Mouse (Mus musculus): ENCODE data around the gene Fndc11. TPM values are rescaled to one million over a fixed set of nuclear protein-coding genes. Genes with fewer than 3 reads are reported as not detected.
"Not testable (repeated sequence)": the region's sequence is repeated elsewhere in the genome, so short reads cannot be mapped to it uniquely, and the experiment has no call there.

The Fndc11 gene
- total RNA-seq (2021) = under 1 TPM in 1 of 2 experiments, not detected in 1; 0.27 TPM
- long read RNA-seq, experiment 1 = 0 reads
- long read RNA-seq, experiment 2 = 0 reads

DNA sequence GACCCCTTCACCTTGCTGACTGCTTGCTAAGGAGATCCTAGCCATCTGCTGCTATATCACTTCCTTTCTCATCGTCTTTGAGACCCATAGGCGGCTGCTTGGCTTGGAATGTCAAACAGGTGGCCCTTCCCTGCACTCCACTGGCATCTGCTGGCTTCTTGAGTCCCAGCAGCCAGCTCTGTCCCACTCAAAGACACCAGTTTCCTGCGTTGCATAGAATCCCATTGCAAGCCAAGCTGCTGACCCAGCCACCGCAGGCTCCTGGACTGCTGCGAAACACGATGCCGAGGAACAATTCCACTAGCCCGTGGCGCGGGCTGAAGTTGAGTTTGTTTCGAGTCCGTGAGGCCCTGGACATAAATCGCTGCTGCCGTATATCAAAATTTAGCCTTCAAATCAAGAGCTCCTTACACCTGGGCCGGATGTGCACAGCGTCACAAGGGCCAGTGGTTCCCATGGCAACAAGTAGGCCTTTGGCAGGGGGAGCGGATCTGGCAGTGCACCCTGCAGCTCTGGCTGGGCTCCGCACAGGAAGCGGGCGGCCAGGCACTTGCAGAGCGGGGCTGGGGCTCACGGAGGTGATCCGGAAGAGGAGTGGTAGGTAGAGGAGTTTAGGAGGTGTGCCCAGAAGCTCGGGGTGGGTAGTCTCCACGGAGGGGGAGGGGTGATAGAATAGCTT, at the start of gene Fndc11:
Fndc11 (plus strand) TSS at position 476 of the 679 bp plus-strand sequence.
- DNase-seq (ENCODE audit: low spot score in 2 of 2) = peak; percentile 61 to 63

DNA sequence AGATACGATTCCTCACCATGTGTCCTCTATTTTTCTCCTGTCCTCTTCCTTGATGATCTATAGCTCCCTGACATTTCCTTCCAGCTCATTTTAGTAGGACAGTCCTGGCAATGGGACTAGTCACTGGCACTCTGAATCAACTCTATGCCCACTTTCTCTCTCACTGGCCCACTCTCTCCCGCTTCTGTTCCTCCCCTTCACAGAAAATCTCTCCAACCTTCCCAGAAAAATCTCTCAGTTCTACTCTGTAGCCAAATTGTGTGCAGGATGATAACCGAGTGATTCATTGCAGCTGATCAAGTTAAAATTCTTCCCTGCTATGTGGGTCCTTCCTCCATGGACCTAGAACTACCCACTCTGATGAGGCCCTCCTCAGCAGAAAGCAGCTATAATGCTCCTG, 45.2 kb upstream of the Fndc11 start:
- no peak for DNase-seq (ENCODE audit: low spot score in 2 of 2)

DNA sequence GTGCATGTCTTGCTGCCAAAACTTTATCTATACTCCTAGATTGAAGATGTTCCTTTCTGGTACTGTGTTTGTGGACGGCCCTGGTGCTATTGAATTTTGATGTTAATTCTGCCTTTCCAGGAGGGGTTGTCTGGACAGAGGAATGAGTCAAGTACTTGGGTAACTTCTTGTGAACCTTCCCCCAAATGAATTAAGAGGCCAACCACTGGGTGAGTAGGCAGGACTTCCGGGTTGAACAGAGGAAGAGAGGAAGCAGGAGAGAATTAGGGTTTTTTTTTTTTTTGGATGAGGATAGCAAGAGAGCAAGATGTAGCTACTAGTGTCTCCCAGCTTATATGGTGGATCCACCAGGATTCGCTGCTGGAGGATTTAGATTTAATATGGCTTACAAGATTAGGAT, 41.8 kb upstream of the Fndc11 start:
- no peak for DNase-seq (ENCODE audit: low spot score in 2 of 2)

DNA sequence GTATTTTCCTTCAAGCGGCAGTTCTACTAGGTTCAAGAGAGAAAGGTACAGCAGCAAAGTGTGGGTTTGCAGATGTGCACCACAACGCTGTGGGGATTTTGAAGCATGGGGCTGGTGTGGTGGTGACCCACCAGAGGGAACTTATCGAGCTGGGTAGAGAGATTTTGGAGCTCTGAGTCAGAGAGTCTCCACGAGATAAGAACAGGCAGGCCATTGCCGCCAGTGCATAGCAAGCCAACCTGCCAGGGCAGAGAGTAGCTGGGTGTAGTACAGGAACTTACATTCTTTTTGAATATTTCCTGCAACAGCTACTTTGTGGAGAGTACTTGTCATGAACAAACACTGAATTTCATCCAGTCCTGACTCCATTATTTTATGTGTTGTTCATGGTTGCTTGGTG, 41.3 kb upstream of the Fndc11 start:
- DNase-seq (ENCODE audit: low spot score in 2 of 2) = no peak

DNA sequence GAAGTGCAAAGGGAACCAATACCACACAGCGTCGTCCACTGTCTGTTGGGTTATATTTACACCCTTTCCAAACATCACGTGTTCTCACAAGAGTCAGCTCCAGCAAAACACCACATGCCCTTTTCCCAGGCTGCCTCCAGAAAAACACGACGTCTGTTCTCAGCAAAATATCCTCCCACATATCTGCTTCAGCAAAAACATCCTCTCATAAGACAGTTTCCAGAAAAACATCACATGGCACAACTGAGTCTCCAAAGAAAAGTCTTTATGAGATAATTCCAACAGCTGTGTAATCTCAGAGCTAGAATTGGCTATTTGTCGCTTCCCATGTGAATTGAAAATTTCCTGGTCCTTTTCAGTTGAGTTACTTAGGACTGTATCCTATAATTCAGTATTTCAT, 38.9 kb upstream of the Fndc11 start:
- DNase-seq (ENCODE audit: low spot score in 2 of 2) = no peak

DNA sequence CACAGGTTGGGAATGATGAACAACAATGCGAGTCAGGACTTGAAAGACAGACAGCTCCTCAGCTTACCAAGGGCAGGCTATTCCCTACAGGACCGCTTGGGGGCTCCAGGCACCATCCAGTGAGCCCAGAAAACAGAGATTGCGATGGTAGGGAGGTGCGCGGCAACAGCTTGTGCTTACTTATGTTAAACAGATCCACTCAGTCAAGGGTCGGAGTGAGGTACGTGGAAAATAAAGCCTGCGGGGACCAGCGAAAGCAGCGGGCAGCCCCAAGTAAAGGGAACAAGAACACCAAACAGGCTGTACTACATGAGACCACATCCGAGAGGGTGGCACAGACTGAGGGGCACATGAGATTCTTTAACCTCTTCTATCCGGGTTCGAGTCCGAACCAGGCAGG, 33.2 kb upstream of the Fndc11 start:
- DNase-seq (ENCODE audit: low spot score in 2 of 2) = peak; percentile 74 to 78

DNA sequence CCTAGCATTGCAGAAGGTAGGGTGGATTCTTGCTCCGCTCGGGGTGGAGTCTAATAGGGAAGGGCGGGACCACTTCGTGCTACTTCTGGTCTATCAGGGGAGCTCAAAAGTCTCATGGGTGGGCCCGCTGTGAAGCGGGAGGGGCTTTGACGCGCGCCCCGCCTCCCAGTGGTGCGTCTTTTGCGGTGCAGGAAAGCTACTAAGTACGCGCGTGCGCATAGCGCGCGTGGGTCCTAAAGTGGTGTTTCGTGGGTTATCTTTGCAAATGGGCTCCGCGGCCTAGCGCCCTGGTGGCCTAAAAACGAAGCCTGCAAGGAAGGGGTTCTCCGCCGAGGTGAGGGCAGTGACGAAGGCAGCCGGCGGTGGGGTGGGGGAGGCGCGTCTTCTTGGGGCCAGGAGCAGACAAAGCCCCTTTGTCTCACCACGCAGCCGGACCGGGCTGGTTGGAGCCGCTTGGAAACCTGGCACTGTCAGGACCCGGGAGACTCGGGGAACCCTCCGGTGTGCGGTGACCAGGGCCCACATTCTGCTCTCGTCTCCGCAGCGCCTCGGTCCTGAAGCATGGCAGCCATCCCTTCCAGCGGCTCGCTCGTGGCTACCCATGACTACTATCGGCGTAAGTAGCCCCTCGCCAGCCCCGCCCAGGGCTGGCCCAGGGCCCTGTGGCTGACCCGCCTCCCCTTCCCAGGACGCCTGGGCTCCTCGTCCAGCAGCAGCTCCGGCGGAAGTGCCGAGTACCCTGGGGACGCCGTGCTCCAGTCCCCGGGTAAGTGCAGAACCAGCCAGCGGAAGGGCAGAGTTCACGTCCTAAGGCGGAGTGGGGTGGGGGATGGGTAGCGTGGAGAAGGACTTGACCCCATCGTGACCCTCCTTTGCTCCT, 32.5 kb upstream of the Fndc11 start, which contains the start of gene Ppdpf:
Ppdpf (plus strand) TSS at position 127 of the 880 bp plus-strand sequence.
- DNase-seq (ENCODE audit: low spot score in 2 of 2) = peak; percentile 84 to 85

DNA sequence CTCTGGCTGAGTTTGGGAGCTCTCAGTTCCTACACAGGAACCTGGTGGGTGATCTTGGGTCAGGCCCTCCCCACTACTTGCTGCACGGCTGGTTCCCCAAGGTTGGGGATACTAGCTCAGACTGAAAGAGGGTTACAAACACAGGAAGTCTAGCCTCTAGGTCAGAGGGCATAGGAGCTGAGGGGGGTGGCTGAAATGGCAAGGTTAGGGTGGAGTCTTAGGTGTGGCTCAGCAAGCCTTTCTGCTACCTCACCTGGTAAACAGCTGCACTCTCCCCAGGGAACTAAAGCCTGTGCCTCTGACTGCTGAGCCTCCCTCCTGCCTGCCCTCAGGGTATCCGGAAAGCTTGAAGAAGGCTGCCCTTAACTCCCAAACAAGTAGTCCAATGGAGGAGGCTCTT, 31.1 kb upstream of the Fndc11 start:
- no peak for DNase-seq (ENCODE audit: low spot score in 2 of 2)

DNA sequence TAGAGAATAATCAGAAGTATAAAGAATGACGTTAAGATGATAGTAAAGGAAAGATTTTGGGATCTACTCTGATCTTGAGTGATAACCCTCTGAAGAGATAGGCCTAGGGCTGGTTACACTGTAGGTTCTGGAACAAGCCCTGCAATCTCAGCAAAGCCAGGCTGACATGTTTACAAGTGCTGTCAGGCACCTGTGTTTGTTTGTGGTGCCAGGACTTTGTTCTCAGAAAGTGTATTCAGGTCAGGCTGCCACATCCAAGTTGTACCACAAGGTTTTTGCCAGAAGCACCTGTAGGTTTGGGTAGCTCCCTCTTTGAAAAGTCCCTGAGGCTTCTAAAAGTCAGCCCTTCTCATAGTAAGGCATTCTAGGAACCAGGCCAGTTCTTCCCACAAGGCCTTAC, 30.5 kb upstream of the Fndc11 start:
- DNase-seq (ENCODE audit: low spot score in 2 of 2) = no peak

DNA sequence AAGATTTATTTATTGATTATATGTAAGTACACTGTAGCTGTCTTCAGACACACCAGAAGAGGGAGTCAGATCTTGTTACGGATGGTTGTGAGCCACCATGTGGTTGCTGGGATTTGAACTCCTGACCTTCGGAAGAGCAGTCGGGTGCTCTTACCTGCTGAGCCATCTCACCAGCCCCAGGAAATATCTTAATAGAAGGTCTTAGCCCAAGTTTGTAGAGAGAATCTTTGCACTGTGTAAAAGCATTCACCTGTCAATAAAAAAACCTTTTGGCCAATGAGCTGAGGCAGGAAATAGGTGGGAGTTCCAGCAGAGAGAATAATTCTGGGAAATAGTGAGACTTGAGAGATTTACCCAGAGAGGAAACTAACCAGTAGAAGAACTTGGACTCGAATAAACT, 28.4 kb upstream of the Fndc11 start:
- DNase-seq (ENCODE audit: low spot score in 2 of 2) = not testable (repeated sequence)

DNA sequence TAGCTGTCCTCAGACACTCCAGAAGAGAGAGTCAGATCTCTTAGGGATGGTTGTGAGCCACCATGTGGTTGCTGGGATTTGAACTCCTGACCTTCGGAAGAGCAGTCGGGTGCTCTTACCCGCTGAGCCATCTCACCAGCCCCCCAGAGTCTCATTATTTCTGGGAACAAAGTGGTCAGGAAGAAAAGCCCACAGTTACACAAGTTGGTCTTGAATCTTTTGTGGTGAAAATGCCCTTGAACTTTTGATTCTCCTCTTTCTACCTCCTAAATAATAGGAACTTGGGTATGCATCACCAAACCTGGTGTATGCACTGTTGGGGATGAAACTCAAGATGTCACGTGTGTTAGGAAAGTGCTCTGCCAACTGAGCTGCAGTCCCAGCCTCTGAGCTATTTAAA, 27.9 kb upstream of the Fndc11 start:
- no peak for DNase-seq (ENCODE audit: low spot score in 2 of 2)

DNA sequence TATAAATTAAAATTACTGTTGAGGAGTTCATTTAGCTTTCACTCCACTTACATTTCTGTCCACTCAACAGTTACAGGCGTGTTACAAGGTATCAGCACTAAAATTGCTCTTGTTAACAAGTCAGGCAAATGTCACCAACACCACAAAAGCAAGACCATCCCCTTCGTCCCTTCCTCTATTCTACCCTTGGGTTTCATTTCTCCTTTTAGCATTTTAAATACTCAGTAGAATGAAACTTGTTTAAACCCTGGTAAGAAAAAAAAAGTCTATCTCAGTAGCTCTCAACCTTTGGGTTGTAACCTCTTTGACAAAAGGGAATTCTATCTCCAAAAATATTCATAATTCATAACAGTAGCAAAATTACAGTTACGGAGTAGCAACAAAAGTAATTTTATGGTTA, 26.8 kb upstream of the Fndc11 start:
- DNase-seq (ENCODE audit: low spot score in 2 of 2) = no peak

DNA sequence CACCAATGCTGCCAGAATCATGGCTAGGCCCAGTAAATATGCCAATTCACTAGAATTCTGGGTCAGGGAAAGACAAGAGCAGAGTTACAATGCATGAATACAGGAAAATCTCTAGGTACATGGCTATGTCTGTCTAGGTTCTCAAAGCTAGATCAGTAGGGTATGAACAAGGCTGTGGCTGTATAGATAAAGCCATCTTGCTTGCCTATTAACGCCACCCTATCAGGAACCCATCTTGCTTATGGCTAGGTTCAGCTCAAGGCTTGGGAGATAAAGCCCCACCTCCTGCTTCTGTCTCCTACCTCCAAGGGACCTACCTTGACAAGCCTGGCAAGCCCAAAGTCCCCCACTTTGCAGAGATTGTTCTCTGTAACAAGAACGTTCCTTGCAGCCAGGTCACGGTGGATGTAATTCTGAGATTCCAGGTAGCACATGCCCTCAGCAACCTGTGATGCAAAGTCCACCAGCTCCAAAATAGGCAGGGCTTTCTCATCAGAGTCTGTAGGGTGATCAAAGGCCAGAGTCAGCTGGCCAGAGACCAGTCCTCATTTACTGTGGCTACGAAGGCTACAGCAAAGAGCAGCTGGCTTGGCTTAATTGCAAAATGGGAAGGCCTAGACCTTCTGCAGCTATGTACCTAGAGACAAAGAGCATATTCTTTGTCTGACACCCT, 23.0 kb upstream of the Fndc11 start:
- DNase-seq (ENCODE audit: low spot score in 2 of 2) = no peak

DNA sequence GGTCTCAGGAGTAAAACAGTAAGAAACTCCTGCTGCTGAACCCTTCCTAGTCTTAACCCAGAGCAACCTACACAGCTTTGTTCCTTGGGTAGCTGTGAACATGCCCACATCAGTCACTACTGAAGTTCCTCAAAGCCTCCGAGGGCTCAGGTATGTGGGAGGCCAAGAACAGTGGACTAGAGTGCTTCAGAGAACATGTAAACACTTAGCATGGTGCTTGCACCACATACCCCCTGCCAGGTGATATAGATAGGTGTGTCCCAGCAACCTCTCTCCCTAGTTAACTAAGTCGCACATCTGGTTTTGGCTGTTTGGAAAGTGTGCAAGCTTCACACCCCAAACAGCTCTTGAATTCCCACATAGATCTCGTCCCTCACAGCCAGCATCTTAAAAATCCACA, 18.2 kb upstream of the Fndc11 start:
- no peak for DNase-seq (ENCODE audit: low spot score in 2 of 2)

DNA sequence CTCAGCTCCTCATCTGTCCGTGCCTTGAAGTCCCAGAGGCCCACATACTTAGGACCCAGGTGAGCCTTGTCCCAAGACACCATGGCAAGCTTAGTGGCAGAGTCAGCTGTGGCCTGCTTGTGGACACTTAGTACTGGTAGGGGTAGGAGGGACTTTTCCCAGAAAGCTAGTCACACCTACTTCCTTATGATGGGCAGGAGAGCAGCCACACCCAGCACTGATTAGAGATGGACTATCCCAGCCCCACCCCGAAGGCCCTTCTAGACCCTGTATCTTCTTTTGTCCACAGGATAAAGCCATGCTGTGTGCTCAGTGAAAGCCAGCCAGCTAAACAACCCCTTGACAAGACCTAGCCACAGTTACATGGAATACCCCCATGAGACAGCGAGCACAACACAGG, 17.4 kb upstream of the Fndc11 start, which contains the start of gene Ptk6:
Ptk6 (minus strand) TSS at position 368 of the 400 bp plus-strand sequence.
- no peak for DNase-seq (ENCODE audit: low spot score in 2 of 2)

DNA sequence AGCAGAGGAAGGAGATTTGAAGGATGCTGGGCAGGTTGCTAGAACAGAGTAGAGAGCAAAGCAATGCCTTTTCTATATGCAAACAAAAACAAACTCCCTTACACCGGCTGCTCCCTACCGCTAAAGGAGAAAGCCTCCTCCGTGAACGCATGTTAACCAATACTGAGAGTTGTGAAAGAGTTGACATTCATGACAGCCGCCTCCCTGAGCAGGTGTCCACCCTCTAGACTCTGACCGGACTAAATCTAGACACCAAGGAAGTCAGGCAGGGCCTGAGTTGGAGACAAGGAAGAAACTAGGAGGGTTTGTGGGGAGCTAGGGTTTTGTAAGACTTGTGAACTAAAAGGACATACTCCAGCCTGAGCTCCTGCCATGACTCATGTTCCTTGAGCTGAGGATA, 16.9 kb upstream of the Fndc11 start:
- DNase-seq (ENCODE audit: low spot score in 2 of 2) = no peak

DNA sequence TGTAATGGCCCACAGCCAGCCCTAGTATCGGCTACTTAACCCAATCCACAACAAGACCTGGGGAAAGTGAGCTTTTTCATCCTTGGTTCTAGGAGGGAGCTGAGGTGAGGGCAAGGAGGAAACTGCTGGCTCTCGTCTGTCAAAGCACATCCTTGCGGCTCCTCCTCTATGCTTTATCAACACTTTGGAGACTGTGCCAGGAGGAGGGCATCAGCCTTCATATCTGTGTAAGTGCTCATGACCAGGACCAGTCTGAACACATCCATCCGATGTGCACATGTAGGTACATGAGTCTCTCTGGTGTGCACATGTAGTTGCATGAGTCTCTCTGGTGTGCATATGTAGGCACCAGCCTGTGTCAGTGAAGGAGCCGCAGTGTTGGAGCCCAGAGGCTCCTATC, 14.1 kb upstream of the Fndc11 start:
- no peak for DNase-seq (ENCODE audit: low spot score in 2 of 2)

DNA sequence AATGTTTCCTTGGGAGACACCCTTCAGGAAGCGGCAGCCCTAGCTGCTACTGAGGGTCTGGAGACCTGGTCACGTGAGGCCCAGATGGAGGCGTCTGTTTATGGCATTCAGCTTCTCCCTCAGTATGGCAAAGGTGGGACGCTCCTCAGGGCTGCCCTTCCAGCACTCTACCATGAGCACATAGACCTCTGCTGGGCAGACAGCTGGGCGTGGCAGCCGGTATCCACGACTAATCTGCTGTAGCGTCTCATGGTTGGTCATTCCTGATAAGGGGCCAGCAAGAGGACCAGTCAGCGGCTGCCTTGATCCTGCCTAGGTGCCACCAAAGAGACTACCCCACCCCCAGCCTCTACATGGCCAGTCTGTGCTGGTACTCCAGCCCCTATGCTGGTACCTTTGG, 13.7 kb upstream of the Fndc11 start:
- no peak for DNase-seq (ENCODE audit: low spot score in 2 of 2)

DNA sequence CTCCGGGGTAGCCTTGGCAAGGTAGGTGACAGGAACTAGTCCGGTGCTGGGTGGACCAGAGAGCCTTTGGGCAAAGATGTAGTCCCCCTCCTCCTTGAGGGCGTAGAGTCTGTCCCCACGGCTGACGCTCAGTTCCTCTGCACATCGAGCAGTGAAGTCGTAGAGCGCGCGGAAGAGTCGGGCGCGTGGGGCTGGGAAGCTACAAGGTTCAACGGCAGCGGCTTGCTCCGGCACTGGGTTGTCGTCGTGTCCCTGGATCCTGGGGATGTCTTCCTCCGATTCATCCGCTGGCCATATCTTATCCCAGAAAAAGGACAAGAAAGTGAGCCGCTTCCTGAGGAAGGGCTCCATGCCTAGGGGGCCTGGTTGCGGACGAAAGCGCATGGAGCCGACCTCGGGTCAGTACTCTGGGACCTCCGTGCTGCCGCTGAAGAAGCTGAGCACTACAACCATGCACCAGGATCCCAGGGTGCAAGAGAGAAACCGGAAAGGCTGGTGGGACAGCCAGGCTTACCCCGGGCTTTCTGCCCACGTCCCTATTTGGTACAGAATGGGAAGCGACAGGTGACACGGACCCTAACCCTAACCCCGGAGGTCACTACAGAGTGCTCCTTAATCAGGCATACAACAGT, 7.3 kb upstream of the Fndc11 start:
- DNase-seq (ENCODE audit: low spot score in 2 of 2) = no peak

DNA sequence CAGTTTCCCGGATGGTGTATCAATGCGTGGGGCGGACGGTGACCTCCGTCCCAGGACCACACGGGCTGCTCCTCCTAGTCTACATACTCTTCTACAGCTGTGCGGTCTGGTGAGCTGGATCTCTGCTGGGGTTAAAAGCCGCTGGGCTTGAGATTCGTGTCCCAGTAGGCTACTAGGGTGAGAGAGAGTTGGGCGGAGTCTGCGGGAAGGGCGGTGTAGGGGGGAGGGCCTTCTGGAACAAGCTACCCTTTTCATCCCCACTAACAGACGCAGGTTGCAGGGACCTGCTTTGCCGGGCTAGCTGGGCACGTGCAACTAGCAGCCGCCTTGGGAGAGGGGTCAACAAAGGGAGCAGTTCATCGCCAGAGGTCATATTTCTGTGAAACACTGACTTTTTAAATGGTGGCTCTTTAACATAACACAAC, 6.8 kb upstream of the Fndc11 start, which contains the start of gene Srms:
Srms (minus strand) TSS at position 165 of the 425 bp plus-strand sequence.
- DNase-seq (ENCODE audit: low spot score in 2 of 2) = peak in 1 of 2 experiments; percentile 31

DNA sequence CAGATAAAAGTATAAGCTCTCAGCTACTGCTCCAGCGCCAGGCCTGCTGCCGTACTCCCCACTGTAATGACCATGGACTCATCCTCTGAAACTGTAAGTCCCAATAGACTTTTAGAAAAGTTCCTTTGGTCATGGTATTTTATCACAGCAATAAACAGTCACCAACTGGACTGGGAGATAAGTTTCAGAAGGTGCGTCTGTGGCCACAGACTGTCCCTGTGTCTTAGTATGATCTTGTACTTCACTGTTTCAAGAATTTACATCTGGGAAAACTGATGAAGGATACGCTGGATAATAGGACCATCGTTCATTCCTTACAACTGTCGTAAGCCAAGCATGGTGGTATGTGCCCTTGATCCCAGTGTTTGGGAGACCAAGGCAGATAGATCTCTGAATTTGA, 3.8 kb upstream of the Fndc11 start:
- no peak for DNase-seq (ENCODE audit: low spot score in 2 of 2)

Data from adrenal gland, adult 18-20 months (tissue).